In genomic region chr7:28460361-28460760, GRCm38 (mm10) we compare ENCODE assay signal across 12 mouse cellular contexts.
"Had no signal": no experiment of that assay in that cellular context is flagged by ENCODE, and none has a peak within 500 bp of the region (broad histone marks: within the 10 kb centered on the region; RNA-seq: fewer than 3 reads in every experiment).

No protein-coding gene starts in this region.

- DNase-seq: retina, postnatal 1 day; right cerebral cortex, adult 18-20 months; right cerebral cortex, postnatal 14 days; right cerebral cortex, postnatal 25 days; right cerebral cortex, postnatal 4 days; spleen, adult 18-20 months; thymus, adult 18-20 months; thymus, adult 2 months; thymus, postnatal 14 days; thymus, postnatal 25 days; thymus, postnatal 36 days; thymus, postnatal 4 days had no signal
